Mouse (Mus musculus) MEL (cell line): Measurements from ENCODE around the gene Pou2f2. TPM values are rescaled to one million over a fixed set of nuclear protein-coding genes. Genes with fewer than 3 reads are reported as not detected.

Experiments used
- DNase-seq: peaks from one replicate; pipeline ENCODE4 v3.0.0; 2011; ENCODE audit warnings: low read depth, low spot score
- H3K27ac ChIP-seq: 2 replicates; pipeline ENCODE4 v1.5.1; 2012; ENCODE audit warnings: low read depth, mild to moderate bottlenecking, control low read depth, low read length, moderate library complexity; ENCODE audit not compliant: control insufficient read depth
- H3K27me3 ChIP-seq, 2 experiments: fragments of 150-350 bp in 1 of 2; sonication (generic) in 1 of 2; 2 replicates each; pipeline ENCODE4 v1.6.1; 2012; ENCODE audit warnings: low read length in 2 of 2, mild to moderate bottlenecking in 2 of 2, improper control_type of control experiment in 1 of 2, moderate library complexity in 1 of 2; ENCODE audit not compliant: insufficient read depth in 2 of 2, control insufficient read depth in 1 of 2
- H3K36me3 ChIP-seq, 2 experiments: 2 replicates each; pipeline ENCODE4 v1.6.1; 2012 to 2014; ENCODE audit warnings: low read length in 2 of 2, improper control_type of control experiment in 1 of 2, inconsistent platforms in 1 of 2, mild to moderate bottlenecking in 1 of 2; ENCODE audit not compliant: insufficient read depth in 2 of 2, control insufficient read depth in 1 of 2
- H3K4me1 ChIP-seq, 2 experiments: fragments of 150-350 bp in 1 of 2; sonication (generic) in 1 of 2; 2 replicates each; pipeline ENCODE4 v1.6.1; 2012; ENCODE audit warnings: low read length in 2 of 2, improper control_type of control experiment in 1 of 2, mild to moderate bottlenecking in 1 of 2; ENCODE audit not compliant: insufficient read depth in 2 of 2, control insufficient read depth in 1 of 2
- H3K4me3 ChIP-seq, 2 experiments: fragments of 150-350 bp in 1 of 2; sonication (generic) in 1 of 2; 2 replicates each; pipeline ENCODE4 v1.5.1; 2012; ENCODE audit warnings: low read depth in 2 of 2, low read length in 2 of 2, mild to moderate bottlenecking in 2 of 2, moderate library complexity in 2 of 2, control low read depth in 1 of 2, improper control_type of control experiment in 1 of 2; ENCODE audit not compliant: control insufficient read depth in 1 of 2, insufficient read depth in 1 of 2
- H3K79me2 ChIP-seq: 2 replicates; pipeline ENCODE4 v1.6.1; 2012; ENCODE audit warnings: mild to moderate bottlenecking, low read length, moderate library complexity; ENCODE audit not compliant: control insufficient read depth, poor library complexity, insufficient read depth
- H3K9ac ChIP-seq: 2 replicates; pipeline ENCODE4 v1.6.1; 2012; ENCODE audit warnings: low read depth, mild to moderate bottlenecking, control low read depth, low read length, moderate library complexity; ENCODE audit not compliant: control insufficient read depth, poor library complexity, severe bottlenecking
- H3K9me3 ChIP-seq: fragments of 150-350 bp; sonication (generic); replicated peaks from 2 replicates; pipeline ENCODE4 v1.6.1; 2012; ENCODE audit warnings: mild to moderate bottlenecking, low read length, improper control_type of control experiment, moderate library complexity; ENCODE audit not compliant: insufficient read depth
- CTCF ChIP-seq, 3 experiments: IDR thresholded peaks in 2 of 3; conservative IDR thresholded peaks in 1 of 3; 2 replicates each; pipeline ENCODE4 v1.5.1; 2011 to 2012; ENCODE audit warnings: low read length in 3 of 3, low read depth in 2 of 3, mild to moderate bottlenecking in 2 of 3, improper control_type of control experiment in 1 of 3, inconsistent platforms in 1 of 3, mixed read lengths in 1 of 3, moderate library complexity in 1 of 3; ENCODE audit not compliant: control insufficient read depth in 1 of 3, insufficient read depth in 1 of 3, poor library complexity in 1 of 3, severe bottlenecking in 1 of 3
- ELF1 ChIP-seq: IDR thresholded peaks from 2 replicates; pipeline ENCODE4 v1.6.1; 2014; ENCODE audit warnings: low read depth, mild to moderate bottlenecking, inconsistent platforms, low read length, improper control_type of control experiment, moderate library complexity
- ETS1 ChIP-seq: IDR thresholded peaks from 2 replicates; pipeline ENCODE4 v1.6.1; 2012; ENCODE audit warnings: low read depth, mild to moderate bottlenecking, inconsistent platforms, low read length, improper control_type of control experiment, moderate library complexity
- GABPA ChIP-seq: IDR thresholded peaks from 2 replicates; pipeline ENCODE4 v1.6.1; 2012; ENCODE audit warnings: low read depth, mild to moderate bottlenecking, inconsistent platforms, low read length, improper control_type of control experiment, moderate library complexity
- GATA1 ChIP-seq: IDR thresholded peaks from 2 replicates; pipeline ENCODE4 v1.6.1; 2011; ENCODE audit warnings: low read depth, low read length, improper control_type of control experiment
- JUND ChIP-seq: IDR thresholded peaks from 2 replicates; pipeline ENCODE4 v1.6.1; 2011; ENCODE audit warnings: low read depth, mild to moderate bottlenecking, improper control_type of control experiment, low read length
- KAT2A ChIP-seq: conservative IDR thresholded peaks from 2 replicates; pipeline ENCODE4 v1.6.1; 2012; ENCODE audit warnings: low read depth, low read length, improper control_type of control experiment, inconsistent platforms
- MAFK ChIP-seq: IDR thresholded peaks from 2 replicates; pipeline ENCODE4 v1.6.1; 2011; ENCODE audit warnings: low read depth, mild to moderate bottlenecking, low read length, improper control_type of control experiment, borderline replicate concordance
- MAX ChIP-seq: IDR thresholded peaks from 2 replicates; pipeline ENCODE4 v1.6.1; 2011; ENCODE audit warnings: low read length, improper control_type of control experiment
- MEF2A ChIP-seq: IDR thresholded peaks from 2 replicates; pipeline ENCODE4 v1.6.1; 2014; ENCODE audit warnings: low read depth, mild to moderate bottlenecking, inconsistent platforms, low read length, improper control_type of control experiment; ENCODE audit not compliant: poor library complexity, insufficient replicate concordance, severe bottlenecking; ENCODE audit errors: extremely low read depth
- MYC ChIP-seq: IDR thresholded peaks from 2 replicates; pipeline ENCODE4 v1.6.1; 2011; ENCODE audit warnings: low read depth, mild to moderate bottlenecking, low read length, improper control_type of control experiment, moderate library complexity
- POLR2A ChIP-seq, 2 experiments: IDR thresholded peaks; 2 replicates each; pipeline ENCODE4 v1.6.1; 2011 to 2012; ENCODE audit warnings: low read length in 2 of 2, mild to moderate bottlenecking in 2 of 2, control low read depth in 1 of 2, improper control_type of control experiment in 1 of 2, low read depth in 1 of 2, moderate library complexity in 1 of 2; ENCODE audit not compliant: control insufficient read depth in 1 of 2, insufficient read depth in 1 of 2, poor library complexity in 1 of 2
- POLR2AphosphoS5 ChIP-seq: IDR thresholded peaks from 2 replicates; pipeline ENCODE4 v1.6.1; 2012; ENCODE audit warnings: low read depth, borderline replicate concordance, mild to moderate bottlenecking, inconsistent platforms, low read length, moderate library complexity, mixed read lengths
- RAD21 ChIP-seq: IDR thresholded peaks from 2 replicates; pipeline ENCODE4 v1.6.1; 2011; ENCODE audit warnings: mild to moderate bottlenecking, low read depth, low read length, improper control_type of control experiment
- SIN3A ChIP-seq: IDR thresholded peaks from 2 replicates; pipeline ENCODE4 v1.6.1; 2012; ENCODE audit warnings: low read length, improper control_type of control experiment, inconsistent platforms
- TAL1 ChIP-seq: IDR thresholded peaks from 2 replicates; pipeline ENCODE4 v1.6.1; 2012; ENCODE audit warnings: mild to moderate bottlenecking, inconsistent platforms, low read length, moderate library complexity, mixed read lengths
- ZC3H11A ChIP-seq: IDR thresholded peaks from 2 replicates; pipeline ENCODE4 v1.6.1; 2012; ENCODE audit warnings: low read depth, mild to moderate bottlenecking, inconsistent platforms, low read length, improper control_type of control experiment
- ZKSCAN1 ChIP-seq: IDR thresholded peaks from 2 replicates; pipeline ENCODE4 v1.6.1; 2012; ENCODE audit warnings: low read depth, mild to moderate bottlenecking, inconsistent platforms, low read length, improper control_type of control experiment, moderate library complexity
- polyA plus RNA-seq, 2 experiments: library from polyadenylated mRNA; stranded (reverse) in 1 of 2; unstranded in 1 of 2; fragments of >175 nt in 1 of 2; fragments of >200 nt in 1 of 2; gene quantifications; 2 replicates each; pipeline versions ENCODE4 v1.2.1 to v1.2.4; 2012; ENCODE audit warnings: low replicate concordance in 2 of 2, low read depth in 1 of 2; ENCODE audit not compliant: insufficient read length in 2 of 2, insufficient read depth in 1 of 2, missing spikeins in 1 of 2
- total RNA-seq: library from RNA; depleted of rRNA; stranded (reverse); fragments of 300-350 nt; gene quantifications from 2 replicates; pipeline ENCODE4 v1.2.3, GENCODE M21; 2012

Pou2f2 gene
- total and polyA plus RNA-seq, 3 experiments: 0.73 to 6.4 TPM; not detected in 1

- H3K4me1 ChIP-seq: peaks cover 0 to 14% of the 10 kb centered on the region in 2 experiments; a peak in 3 of 4 replicates
- H3K27ac ChIP-seq: no peak overlapping the region
- H3K4me3 ChIP-seq: no peak overlapping the region
- no peaks in the 10 kb centered on the region for H3K27me3 ChIP-seq
- H3K9ac ChIP-seq: no peak overlapping the region
- DNase-seq: no peak
- H3K79me2 ChIP-seq: no peaks in the 10 kb centered on the region
- no peaks in the 10 kb centered on the region for H3K9me3 ChIP-seq
- TF ChIP-seq CTCF (IDR thresholded peaks at IDR 0.05 in 2 of 3, conservative IDR thresholded peaks at IDR 0.05 in 1 of 3; ENCODE audit: control insufficient read depth in 1 of 3, insufficient read depth in 1 of 3, low read depth in 2 of 3, low read length in 3 of 3, poor library complexity in 1 of 3, severe bottlenecking in 1 of 3): no peak
- TF ChIP-seq ZKSCAN1: no peak
- no peak for TF ChIP-seq MEF2A
- no peak for TF ChIP-seq POLR2AphosphoS5
- TF ChIP-seq ETS1: no peak
- no peak for TF ChIP-seq ELF1
- TF ChIP-seq POLR2A (IDR thresholded peaks at IDR 0.05; ENCODE audit: control insufficient read depth in 1 of 2, insufficient read depth in 1 of 2, low read depth in 1 of 2, low read length in 2 of 2, poor library complexity in 1 of 2): no peak
- TF ChIP-seq MAFK: no peak
- no peak for TF ChIP-seq TAL1
- no peak for TF ChIP-seq RAD21
- TF ChIP-seq GATA1: no peak
- TF ChIP-seq ZC3H11A: no peak
- TF ChIP-seq JUND: no peak
- TF ChIP-seq MAX: no peak
- TF ChIP-seq MYC: no peak
- no peak for TF ChIP-seq SIN3A
- TF ChIP-seq, all 39 proteins: peak for 0
- peaks cover 0 to 11% of the 10 kb centered on the region in 2 experiments; a peak in 2 of 4 replicates for H3K36me3 ChIP-seq
Observed at GRCm38 (mm10) chr7:25151009-25151408, 28.5 kb downstream of the Pou2f2 start.

DNA sequence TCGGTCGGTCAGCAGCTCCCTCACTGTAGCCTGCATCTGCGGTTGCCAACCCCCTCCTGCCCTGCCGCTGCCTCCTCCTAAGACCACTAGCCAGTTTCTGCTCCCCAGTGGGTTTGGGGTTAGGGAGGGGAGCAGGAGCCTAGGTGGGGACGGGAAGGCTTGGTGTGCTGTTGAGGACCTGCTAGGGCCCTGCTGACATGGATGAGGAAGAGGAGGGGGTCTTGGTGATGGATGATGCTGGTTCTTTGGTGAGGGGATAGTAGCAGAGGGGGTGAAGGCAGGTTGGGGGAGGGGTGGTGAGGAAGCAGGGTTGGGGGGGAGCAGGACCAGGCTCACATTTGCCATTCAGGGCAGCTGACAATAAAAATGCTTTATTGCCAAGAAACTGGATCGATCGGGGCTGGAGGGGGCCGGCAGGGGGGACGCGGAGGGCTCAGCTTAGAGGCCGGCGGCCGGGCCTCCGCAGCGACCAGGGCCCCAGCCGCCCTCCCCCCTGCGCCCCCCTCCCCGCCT, 29.3 kb downstream of the Pou2f2 start:
- no peaks in the 10 kb centered on the region for H3K79me2 ChIP-seq
- no peaks in the 10 kb centered on the region for H3K9me3 ChIP-seq
- no peak overlapping the region for H3K9ac ChIP-seq
- H3K27me3 ChIP-seq: no peaks in the 10 kb centered on the region
- DNase-seq: no peak
- peaks cover 0 to 13% of the 10 kb centered on the region in 2 experiments; a peak in 2 of 4 replicates for H3K4me1 ChIP-seq
- TF ChIP-seq KAT2A (no peak), GABPA (no peak), RAD21 (no peak)
- H3K27ac ChIP-seq: no peak overlapping the region
- H3K4me3 ChIP-seq: no peak overlapping the region
- H3K36me3 ChIP-seq: peaks cover 0 to 11% of the 10 kb centered on the region in 2 experiments; a peak in 2 of 4 replicates
